Mouse (Mus musculus) bone marrow macrophage, adult 2 months (primary cell): ENCODE data around the gene Pdgfa.

Experiments used
- CTCF ChIP-seq: IDR thresholded peaks from 2 replicates; pipeline ENCODE4 v1.5.1; 2012; ENCODE audit warnings: low read depth, mild to moderate bottlenecking, low read length, moderate library complexity
- POLR2A ChIP-seq: IDR thresholded peaks from 2 replicates; pipeline ENCODE4 v1.6.1; 2012; ENCODE audit warnings: mild to moderate bottlenecking, low read depth, low read length, borderline replicate concordance

- TF ChIP-seq CTCF (no peak), POLR2A (no peak)
These were observed 62.6 kb downstream of the Pdgfa start for GRCm38 (mm10) chr5:138934540-138934939.
